Mouse (Mus musculus): ENCODE measurements around the gene Tm4sf4.

Tm4sf4 gene

GRCm38 (mm10) chr3:57474421-57474820 lies 49.3 kb downstream of the Tm4sf4 start:
- DNase-seq (ENCODE audit: low read depth), result no peak

DNA sequence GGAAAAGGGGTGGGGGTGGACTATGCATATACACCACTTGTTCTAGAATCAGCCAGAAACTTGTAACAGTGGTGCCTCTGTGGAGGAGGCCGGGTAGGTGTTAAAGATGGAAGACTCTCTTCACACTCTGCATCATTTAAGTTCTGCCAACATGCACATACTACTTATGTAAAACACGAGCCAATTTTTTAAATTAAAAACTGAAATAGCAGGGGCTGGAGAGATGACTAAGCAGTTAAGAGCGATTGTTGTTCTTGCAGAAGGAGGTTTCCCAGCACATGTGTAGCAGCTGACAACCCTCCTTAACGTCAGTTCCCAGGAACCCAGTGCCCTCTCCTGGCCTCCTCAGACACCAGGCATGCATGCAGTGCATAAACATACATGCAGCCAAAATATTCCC lies 55.5 kb downstream of the Tm4sf4 start:
- DNase-seq (ENCODE audit: low read depth), result no peak

- DNase-seq (ENCODE audit: low read depth), result no peak
Observed at GRCm38 (mm10) chr3:57481981-57482380, 56.9 kb downstream of the Tm4sf4 start.

DNA sequence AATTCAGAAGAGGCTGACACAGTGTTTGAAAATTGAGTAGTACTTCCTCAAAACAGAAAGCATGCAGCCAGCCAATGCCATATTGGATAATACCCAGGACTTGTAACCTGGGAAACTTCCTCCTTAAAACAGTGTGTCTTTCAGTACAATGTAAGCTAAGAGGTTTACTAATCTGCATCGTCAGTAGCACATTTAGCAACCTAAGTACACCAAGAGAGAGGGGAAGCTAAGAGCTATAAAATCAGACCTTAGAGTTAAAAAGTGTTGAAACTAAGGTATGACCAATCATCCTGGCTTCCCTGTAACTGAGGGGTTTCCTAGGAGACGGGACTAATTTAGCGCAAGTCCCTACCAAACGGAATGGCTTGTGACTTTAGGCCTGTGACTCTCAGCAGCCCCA lies 61.0 kb downstream of the Tm4sf4 start:
- no peak for DNase-seq (ENCODE audit: low read depth)

GRCm38 (mm10) chr3:57487455-57488153 lies 62.5 kb downstream of the Tm4sf4 start:
- no peak for DNase-seq (ENCODE audit: low read depth)

Data from c-Kit-positive CD71-positive TER-119-negative erythroid progenitor cells, embryonic 14.5 days (primary cell).